Mouse (Mus musculus) limb, embryonic 10.5 days (tissue): ENCODE results near the gene Prodh2. TPM values are rescaled to one million over a fixed set of nuclear protein-coding genes. Genes with fewer than 3 reads are reported as not detected.
A peak's percentile ranks its signal among the peaks of the same experiment; 100 is the strongest.

Source experiments
- DNase-seq: peaks from one replicate; pipeline ENCODE4 v3.0.0-alpha.2; 2017; ENCODE audit warnings: low spot score
- H3K27ac ChIP-seq: fragments of 300-500 bp; sonication (generic); 2 replicates; pipeline ENCODE4 v1.5.1; 2016; ENCODE audit warnings: mild to moderate bottlenecking
- H3K27me3 ChIP-seq: fragments of 300-500 bp; sonication (generic); 2 replicates; pipeline ENCODE4 v1.6.1; 2016; ENCODE audit warnings: low read depth, mild to moderate bottlenecking; ENCODE audit not compliant: poor library complexity, severe bottlenecking
- H3K36me3 ChIP-seq: fragments of 300-500 bp; sonication (generic); 2 replicates; pipeline ENCODE4 v1.6.1; 2016; ENCODE audit warnings: mild to moderate bottlenecking, moderate library complexity
- H3K4me1 ChIP-seq: fragments of 300-500 bp; sonication (generic); 2 replicates; pipeline ENCODE4 v1.6.1; 2016
- H3K4me3 ChIP-seq: fragments of 300-500 bp; sonication (generic); 2 replicates; pipeline ENCODE4 v1.5.1; 2016; ENCODE audit warnings: mild to moderate bottlenecking, moderate library complexity
- H3K9me3 ChIP-seq: fragments of 300-500 bp; sonication (generic); replicated peaks from 2 replicates; pipeline ENCODE4 v1.6.1; 2016; ENCODE audit warnings: mild to moderate bottlenecking
- WGBS: fragments of 180-500 bp; shearing (Covaris S2); methylation state at CpG from one replicate; pipeline ENCODE4 v1.1.7; 2016; 5-methylcytosine and 5-hydroxymethylcytosine counted together
- polyA plus RNA-seq: library from polyadenylated mRNA; unstranded; fragments of >200 nt; fragmentation: Nextera tagmentation; extraction: Ambion mirVana; gene quantifications from 2 replicates; pipeline ENCODE4 v1.2.1, GENCODE M21; 2016

The Prodh2 gene
- polyA plus RNA-seq, 1 experiment from 2014 or later, result not detected

DNA sequence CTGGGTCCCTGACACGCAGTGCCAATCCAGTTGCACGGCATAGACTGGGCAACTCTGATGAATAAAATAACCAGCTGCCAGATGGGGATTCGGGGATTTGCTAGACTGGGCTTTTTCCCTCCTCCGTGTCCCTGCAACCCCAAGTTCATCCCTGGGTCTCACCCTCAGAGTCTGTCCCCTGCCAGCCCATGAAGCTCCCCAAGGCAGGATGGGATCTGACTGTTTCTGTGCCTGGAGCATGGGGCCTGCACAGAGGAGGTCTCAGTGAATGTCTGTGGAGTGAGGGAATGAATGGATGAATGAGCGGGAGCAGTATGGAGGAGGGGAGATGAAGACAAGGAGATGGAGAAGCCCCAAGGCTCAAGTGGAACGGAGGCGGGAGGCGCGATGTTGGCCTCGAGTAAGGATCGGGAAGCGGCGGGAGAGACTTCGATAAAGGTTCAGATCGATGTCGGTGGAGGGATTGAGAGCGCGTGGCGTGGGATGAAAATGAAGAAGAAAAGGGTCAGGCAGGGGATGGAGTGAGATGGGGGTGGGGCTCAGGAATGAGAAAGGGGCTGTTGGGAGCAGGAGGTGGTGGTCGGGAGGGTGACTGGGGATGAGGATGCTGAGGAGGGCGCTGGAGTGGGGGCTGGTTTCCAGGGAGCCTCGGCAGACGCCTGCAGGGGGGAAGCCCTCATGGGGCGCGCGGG lies 40.7 kb downstream of the Prodh2 start:
- Histone ChIP-seq H3K9me3 (no peaks in the 10 kb centered on the region), H3K4me3 (peak overlapping the region; percentile 71), H3K27me3 (peaks cover 11% of the 10 kb centered on the region), H3K4me1 (peaks cover 26% of the 10 kb centered on the region), H3K36me3 (peaks cover 52% of the 10 kb centered on the region), H3K27ac (peak overlapping the region; percentile 90)
- no peak for DNase-seq
- WGBS, result 10% methylated on average over 26 of the region's 26 CpGs

- H3K4me1 ChIP-seq, result peaks cover 26% of the 10 kb centered on the region
- H3K27me3 ChIP-seq, result peaks cover 11% of the 10 kb centered on the region
- peak within 1 kb of the TSS; percentile 90 for H3K27ac ChIP-seq
- H3K4me3 ChIP-seq, result peak within 1 kb of the TSS; percentile 71
- DNase-seq, result peak; percentile 97
- peaks cover 52% of the 10 kb centered on the region for H3K36me3 ChIP-seq
- WGBS, result under 1% methylated on average over 71 of the region's 84 CpGs
- H3K9me3 ChIP-seq, result no peaks in the 10 kb centered on the region
Observed at GRCm38 (mm10) chr7:30534633-30535577, 41.5 kb downstream of the Prodh2 start, which contains the start of gene Arhgap33. Gene Arhgap33, minus strand, starts transcription at chr7:30535060.

DNA sequence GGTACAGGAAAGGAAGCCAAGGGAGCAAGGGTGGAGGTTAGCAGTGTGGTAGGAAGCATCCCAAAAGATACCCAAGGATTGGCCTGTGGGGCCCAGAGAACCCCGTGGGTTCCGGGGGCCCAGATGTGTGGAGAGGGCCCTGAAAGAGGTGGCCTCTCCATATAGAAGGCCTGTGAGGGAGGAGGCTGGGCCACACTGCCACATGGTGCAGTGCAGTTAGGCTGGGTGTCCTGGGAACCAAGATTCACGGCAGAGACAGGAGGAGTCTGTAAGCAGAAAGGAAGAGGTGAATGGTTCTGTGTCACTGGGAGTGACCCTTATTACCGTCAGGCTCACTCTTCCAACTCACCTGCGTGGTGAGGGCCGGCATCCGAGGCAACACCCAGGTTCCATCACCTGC lies 47.1 kb downstream of the Prodh2 start:
- Histone ChIP-seq H3K4me3 (no peak overlapping the region), H3K36me3 (peaks cover 62% of the 10 kb centered on the region), H3K9me3 (no peaks in the 10 kb centered on the region), H3K4me1 (peaks cover 3% of the 10 kb centered on the region), H3K27ac (no peak overlapping the region), H3K27me3 (no peaks in the 10 kb centered on the region)
- 85% methylated on average over 7 of the region's 7 CpGs for WGBS
- DNase-seq, result no peak

DNA sequence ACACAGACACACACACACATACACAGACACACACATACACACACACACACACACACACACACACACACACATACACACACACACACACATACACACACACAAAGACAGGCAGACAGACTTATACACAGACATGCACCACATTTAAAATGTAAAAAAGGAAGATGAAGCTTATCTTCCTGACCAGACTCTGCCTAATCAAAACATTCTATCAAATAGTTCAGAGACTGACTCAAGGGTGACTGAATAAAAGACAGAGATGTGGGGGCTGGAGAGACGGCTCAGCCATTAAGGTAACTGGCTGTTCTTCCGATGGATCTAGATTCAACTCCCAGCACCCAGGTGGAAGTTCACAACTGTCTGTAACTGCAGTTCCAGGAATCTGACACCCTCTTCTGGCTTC lies 50.9 kb downstream of the Prodh2 start:
- Histone ChIP-seq H3K27me3 (no peaks in the 10 kb centered on the region), H3K9me3 (no peaks in the 10 kb centered on the region), H3K36me3 (peaks cover 87% of the 10 kb centered on the region), H3K4me1 (no peaks in the 10 kb centered on the region), H3K4me3 (no peak overlapping the region), H3K27ac (no peak overlapping the region)
- WGBS, result 95% methylated on average over 2 of the region's 2 CpGs
- no peak for DNase-seq

DNA sequence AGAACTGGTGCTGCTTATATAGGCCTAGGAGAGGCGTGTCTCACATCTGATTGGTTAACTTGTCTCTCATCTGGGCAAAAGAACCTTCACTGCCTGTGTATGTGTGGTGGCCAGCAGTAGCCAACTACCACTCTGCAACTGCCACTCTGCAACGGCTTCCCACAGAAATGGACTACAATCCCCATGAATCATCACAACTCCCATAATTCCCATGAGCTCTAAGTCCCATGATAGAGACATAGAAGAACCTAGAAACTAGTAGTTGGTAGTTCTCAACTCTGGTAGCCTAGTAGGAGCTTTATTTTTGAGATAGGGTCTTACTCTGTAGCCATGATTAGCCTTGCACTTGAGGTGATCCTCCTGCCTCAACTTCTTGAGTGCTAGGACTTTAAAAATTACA lies 56.5 kb downstream of the Prodh2 start:
- 91% methylated on average over 2 of the region's 2 CpGs for WGBS
- Histone ChIP-seq H3K4me3 (no peak overlapping the region), H3K27me3 (no peaks in the 10 kb centered on the region), H3K9me3 (no peaks in the 10 kb centered on the region), H3K36me3 (peaks cover 58% of the 10 kb centered on the region), H3K4me1 (peaks cover 14% of the 10 kb centered on the region), H3K27ac (no peak overlapping the region)
- DNase-seq, result no peak

- WGBS, result 97% methylated on average over 1 of the region's 1 CpGs
- H3K27me3 ChIP-seq, result no peaks in the 10 kb centered on the region
- no peaks in the 10 kb centered on the region for H3K9me3 ChIP-seq
- H3K4me1 ChIP-seq, result peaks cover 14% of the 10 kb centered on the region
- no peak for DNase-seq
- H3K27ac ChIP-seq, result no peak overlapping the region
- peaks cover 60% of the 10 kb centered on the region for H3K36me3 ChIP-seq
- H3K4me3 ChIP-seq, result peak overlapping the region; percentile 67; the same call in 1 of the 2 replicates
Observed at GRCm38 (mm10) chr7:30550603-30551002, 57.2 kb downstream of the Prodh2 start.

GRCm38 (mm10) chr7:30551445-30552101 lies 58.2 kb downstream of the Prodh2 start:
- H3K27ac ChIP-seq, result peak overlapping the region; percentile 95
- H3K27me3 ChIP-seq, result no peaks in the 10 kb centered on the region
- H3K4me1 ChIP-seq, result peaks cover 17% of the 10 kb centered on the region
- no peak for DNase-seq
- 4% methylated on average over 10 of the region's 10 CpGs for WGBS
- H3K36me3 ChIP-seq, result peaks cover 60% of the 10 kb centered on the region
- no peaks in the 10 kb centered on the region for H3K9me3 ChIP-seq
- peak overlapping the region; percentile 67 for H3K4me3 ChIP-seq

DNA sequence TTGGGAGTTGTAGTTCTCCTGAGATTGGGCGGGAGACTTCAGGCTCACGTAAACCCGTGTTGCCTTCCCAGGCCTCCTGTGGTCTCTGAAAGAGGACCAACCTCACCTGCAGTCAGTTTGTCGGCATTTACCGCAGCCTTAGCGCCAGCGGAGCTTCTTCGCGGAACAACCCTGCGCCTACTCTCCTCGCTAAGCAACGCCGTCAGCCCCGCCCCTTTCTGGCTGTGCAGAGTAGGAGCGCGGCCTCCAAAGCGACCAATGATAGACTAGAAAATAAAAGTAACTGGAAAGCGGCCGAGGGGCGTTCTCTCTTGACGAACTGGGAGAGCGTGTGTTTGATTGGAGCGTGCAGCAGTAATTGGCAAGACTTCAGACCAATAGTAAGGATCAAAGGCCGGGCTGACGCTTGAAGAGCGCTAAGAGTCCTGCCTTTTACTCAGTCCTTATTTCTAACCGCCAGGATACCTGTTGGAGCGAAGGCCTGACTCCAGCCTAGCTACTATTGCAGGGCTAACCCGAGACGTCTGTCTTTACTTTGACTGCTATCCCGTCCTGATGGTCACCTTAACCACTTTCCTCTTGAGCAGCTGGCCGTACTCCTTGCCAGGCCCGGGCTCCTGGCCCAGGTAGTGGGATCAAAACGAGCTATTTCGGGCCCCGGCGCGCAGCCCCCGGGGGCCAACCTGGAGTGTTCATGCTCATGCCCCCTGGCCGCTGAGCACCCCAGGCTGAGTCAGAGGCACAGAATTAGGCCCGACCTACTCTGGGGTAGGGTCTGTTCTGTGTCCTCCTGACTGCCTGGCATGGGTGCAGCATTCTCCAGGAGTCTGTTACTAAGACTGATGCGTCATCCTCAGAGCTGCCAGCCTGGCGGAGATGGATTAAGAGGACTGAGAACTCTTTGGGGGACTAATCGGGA lies 58.9 kb downstream of the Prodh2 start, which contains the start of the genes Hspb6 and Proser3:
Gene Hspb6, plus strand, starts transcription at position 77 of the 919 bp plus-strand sequence.
Gene Proser3, minus strand, starts transcription at position 198 of the 919 bp plus-strand sequence.
- H3K4me3 ChIP-seq, result peak within 1 kb of the TSS; percentile 67
- peak within 1 kb of the TSS; percentile 95 for H3K27ac ChIP-seq
- peaks cover 60% of the 10 kb centered on the region for H3K36me3 ChIP-seq
- no peaks in the 10 kb centered on the region for H3K9me3 ChIP-seq
- H3K27me3 ChIP-seq, result no peaks in the 10 kb centered on the region
- peaks cover 23% of the 10 kb centered on the region for H3K4me1 ChIP-seq
- 1% methylated on average over 44 of the region's 44 CpGs for WGBS
- peak; percentile 92 for DNase-seq

DNA sequence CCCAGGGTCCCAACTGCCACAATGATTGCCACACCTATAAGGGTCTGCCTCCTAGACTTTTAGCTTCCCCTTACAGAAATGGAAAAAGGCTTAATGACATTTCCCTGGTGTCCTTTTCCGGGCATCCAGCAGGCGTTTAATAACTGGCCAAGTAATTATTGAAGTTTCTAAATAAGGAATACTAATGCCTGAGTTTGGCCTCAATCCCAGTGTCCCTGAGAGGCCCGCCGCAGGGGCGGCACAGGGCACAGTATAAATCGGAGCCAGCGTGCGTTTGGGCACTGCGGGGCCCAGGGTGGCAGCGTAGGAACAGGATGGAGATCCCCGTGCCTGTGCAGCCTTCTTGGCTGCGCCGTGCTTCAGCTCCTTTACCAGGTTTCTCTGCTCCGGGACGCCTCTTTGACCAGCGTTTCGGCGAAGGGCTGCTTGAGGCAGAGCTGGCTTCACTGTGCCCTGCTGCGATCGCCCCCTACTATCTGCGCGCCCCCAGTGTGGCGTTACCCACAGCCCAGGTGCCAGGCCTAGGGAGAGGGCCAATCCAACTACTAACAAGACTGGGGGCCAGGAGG lies 59.7 kb downstream of the Prodh2 start:
- H3K4me3 ChIP-seq, result peak overlapping the region; percentile 67
- WGBS, result 11% methylated on average over 23 of the region's 23 CpGs
- peaks cover 28% of the 10 kb centered on the region for H3K4me1 ChIP-seq
- peak overlapping the region; percentile 95 for H3K27ac ChIP-seq
- peak; percentile 53 for DNase-seq
- no peaks in the 10 kb centered on the region for H3K9me3 ChIP-seq
- H3K36me3 ChIP-seq, result peaks cover 60% of the 10 kb centered on the region
- no peaks in the 10 kb centered on the region for H3K27me3 ChIP-seq

- 86% methylated on average over 22 of the region's 22 CpGs for WGBS
- no peaks in the 10 kb centered on the region for H3K27me3 ChIP-seq
- peaks cover 51% of the 10 kb centered on the region for H3K36me3 ChIP-seq
- H3K9me3 ChIP-seq, result no peaks in the 10 kb centered on the region
- H3K4me3 ChIP-seq, result peak overlapping the region; percentile 67
- peaks cover 37% of the 10 kb centered on the region for H3K4me1 ChIP-seq
- H3K27ac ChIP-seq, result no peak overlapping the region
- DNase-seq, result no peak
Observed at GRCm38 (mm10) chr7:30553810-30554584, 60.6 kb downstream of the Prodh2 start.
